Mouse (Mus musculus): ENCODE measurements around the gene Aff4.

The Aff4 gene

DNA sequence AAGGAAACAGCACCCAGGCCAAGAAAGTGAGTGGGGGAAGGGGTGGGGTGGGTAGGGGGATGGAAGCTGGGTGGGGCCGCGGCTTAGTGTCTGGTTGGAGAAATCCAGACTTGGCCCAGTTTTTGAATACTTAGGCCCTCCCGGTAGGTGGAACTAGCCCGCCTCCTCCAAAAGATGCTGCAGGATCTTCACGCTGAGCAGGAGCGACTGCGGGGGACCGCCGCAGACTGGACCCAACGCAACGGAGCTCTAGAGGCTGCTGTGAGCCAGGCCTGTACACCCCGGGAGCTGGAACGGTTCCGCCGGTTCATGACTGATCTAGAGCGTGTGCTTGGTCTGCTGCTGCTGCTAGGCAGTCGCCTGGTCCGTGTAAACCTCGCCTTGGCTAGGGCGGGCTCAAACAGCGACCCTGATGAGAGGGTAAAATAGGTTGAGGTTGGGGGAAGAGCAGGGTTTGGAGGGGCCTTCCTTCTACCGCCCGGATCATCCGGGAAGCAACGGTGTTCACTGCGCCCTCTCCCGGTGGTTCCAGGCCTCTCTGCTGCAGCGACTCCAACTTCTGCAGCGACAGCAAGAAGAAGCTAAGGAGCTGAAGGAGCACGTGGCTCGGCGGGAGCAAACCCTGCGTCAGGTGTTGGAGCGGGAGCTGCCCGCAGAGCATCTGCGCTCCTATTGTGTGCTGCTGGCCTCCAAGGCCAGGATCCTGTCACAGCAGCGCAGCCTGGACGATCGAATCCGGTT, 115.8 kb downstream of the Aff4 start:
- peak; percentile 90 for DNase-seq

DNA sequence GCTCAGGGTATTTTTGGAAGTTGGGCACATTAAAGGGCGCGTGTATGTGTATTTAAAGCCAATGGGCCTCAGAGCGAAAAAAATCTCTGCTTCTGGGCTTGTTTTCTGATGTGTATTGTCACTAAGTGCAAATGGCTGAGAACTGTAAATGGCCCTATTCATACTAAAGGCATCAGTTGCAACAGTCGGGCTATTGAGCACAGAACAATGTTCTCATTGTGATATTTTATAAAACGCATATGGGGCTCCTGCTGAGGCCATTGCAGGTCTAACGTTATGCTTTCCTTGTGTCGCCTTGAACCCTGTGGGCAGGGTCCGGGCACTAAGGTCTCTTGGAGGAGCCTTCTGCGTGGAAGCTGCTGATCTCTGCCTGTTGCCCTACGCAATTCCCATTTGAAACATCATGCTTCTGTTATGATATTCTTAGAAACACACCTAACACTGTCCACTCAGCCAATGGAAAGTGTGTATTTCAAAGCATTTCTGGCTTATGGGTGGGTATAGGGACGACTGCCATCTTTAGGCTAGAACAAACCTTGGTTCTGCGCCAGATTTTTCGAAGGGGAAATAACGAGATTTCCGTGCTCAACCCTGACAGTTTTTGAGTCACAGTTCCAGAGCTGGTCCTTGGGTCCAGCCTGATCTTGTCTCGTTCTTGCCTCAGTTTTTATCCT, 118.8 kb downstream of the Aff4 start:
- DNase-seq: no peak

DNA sequence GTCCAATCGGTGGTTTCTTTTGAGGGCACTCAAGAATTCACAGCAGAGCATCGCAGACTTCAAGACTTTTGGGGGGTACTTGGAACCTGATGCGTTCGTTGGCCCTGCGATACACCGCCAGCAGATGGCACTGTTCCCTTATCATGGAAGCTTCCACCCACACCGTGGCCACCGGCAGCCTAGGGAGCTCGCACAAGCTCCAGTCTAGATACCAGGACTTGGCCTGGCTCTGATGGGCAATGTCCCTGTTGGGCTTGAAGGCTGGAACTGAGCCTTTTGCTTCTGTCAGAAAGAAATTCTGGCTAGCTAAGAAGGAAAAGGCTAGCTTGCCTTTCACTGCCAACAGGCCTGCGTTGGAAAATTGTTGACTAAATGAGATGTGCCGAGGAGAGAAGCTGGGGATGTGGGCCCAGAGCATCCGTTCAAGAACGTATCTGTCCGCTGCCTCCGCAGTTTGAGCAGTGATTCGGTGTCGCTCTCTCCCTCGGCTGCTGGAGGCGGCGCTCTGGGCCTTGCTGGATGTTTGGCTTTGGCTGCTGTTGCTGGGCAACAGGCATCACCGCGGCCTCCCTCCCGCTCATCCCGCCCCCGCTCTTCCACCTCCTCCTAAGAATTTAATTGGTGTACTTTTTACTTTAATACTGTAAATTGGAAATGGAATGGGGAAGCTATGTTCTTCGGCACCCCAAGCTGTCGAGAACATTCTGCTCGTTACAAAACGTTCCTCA, 119.5 kb downstream of the Aff4 start, which contains the start of gene Gm9837:
TSS of gene Gm9837 (minus strand) at position 512 of the 728 bp plus-strand sequence.
- peak; percentile 95 for DNase-seq

All from cerebellum, adult 9-10 months (tissue).